Mouse (Mus musculus): ENCODE data around the gene Nfx1. TPM values are rescaled to one million over a fixed set of nuclear protein-coding genes. Genes with fewer than 3 reads are reported as not detected.

The Nfx1 gene
- polyA plus RNA-seq, 1 experiment from 2014 or later = 67.7 TPM

DNA sequence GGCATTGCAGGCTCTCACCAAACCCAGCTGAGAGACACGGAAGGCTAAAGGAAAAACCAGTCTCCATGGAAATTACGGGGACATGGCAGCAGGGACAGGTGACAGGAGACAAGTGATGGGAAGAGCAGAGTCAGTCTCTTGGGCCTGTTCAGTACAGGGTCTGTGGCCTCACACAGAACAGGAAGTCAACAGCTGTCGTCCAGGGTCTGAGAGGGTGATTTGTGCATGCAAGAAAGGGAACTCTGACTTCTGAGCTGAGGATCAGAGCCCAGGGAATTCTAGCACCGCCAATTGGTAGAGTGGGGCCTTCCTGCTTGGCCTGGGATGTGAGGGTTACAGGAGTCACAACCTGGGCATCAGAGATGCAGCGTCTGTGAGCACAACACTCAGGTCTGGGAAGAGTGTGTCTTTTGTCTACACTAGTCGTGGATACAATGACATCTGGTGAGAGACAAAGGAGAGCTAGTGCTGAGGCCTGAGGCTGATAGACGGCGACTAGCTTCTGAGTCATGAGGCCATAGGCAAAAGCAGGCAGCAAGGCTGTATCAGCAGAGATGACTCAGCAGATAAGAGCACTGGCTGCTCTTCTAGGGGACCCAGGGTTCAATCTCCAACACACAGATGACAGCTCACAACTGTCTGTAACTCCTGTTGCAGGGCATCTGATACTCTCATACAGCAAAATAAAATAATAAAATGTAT, 55.5 kb downstream of the Nfx1 start:
- ATAC-seq (replicated peaks; ENCODE audit: insufficient number of reproducible peaks, low FRiP score, low TSS enrichment) = no peak
- Histone ChIP-seq H3K9ac (ENCODE audit: low read depth, low read length) (0 out of 2 replicates have a peak overlapping the region, but pooled peaks have one; percentile 43), H3K4me1 (ENCODE audit: control insufficient read depth, insufficient read depth, low read length) (0 out of 2 replicates have a peak, but pooled peaks cover 3% of the 10 kb centered on the region), H3K4me2 (no peak overlapping the region), H3K27ac (ENCODE audit: low read depth, low read length) (no peak overlapping the region), H3K9me3 (replicated peaks; ENCODE audit: control insufficient read depth, low read length) (no peaks in the 10 kb centered on the region), H3K27me3 (ENCODE audit: control insufficient read depth, insufficient read depth, low read length) (no peaks in the 10 kb centered on the region), H3K4me3 (ENCODE audit: low read depth, low read length) (no peak overlapping the region), H3K36me3 (ENCODE audit: control insufficient read depth, insufficient read depth, low read length) (peaks cover 25% of the 10 kb centered on the region)
- whole genome bisulfite sequencing (ENCODE audit: insufficient replicate concordance) = 51% methylated on average over 8 of the region's 8 CpGs

DNA sequence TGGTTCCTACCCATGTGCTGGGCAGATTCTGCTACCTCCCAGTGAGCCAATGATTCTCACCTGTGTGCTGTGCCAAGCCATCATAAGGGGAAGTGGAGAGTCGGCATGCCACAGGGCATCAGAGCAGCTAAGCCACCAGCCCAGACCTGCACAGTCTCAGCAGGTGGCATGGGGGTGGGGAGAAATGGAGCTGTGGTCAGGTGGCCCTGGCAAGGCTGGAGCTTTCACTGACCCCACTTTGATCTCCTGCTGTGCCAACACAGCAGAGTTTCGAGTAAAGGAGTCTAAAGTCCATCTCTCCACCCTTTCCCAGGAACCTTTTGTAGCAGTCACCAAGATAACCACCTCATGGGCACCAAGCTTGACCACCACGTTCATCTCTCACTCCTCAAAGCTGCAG, 57.2 kb downstream of the Nfx1 start:
- WGBS (ENCODE audit: insufficient replicate concordance) = 84% methylated on average over 3 of the region's 3 CpGs
- no peaks in the 10 kb centered on the region for H3K27me3 ChIP-seq (ENCODE audit: control insufficient read depth, insufficient read depth, low read length)
- H3K4me1 ChIP-seq (ENCODE audit: control insufficient read depth, insufficient read depth, low read length) = 0 out of 2 replicates have a peak, but pooled peaks cover 3% of the 10 kb centered on the region
- H3K27ac ChIP-seq (ENCODE audit: low read depth, low read length) = no peak overlapping the region
- H3K4me2 ChIP-seq = no peak overlapping the region
- H3K36me3 ChIP-seq (ENCODE audit: control insufficient read depth, insufficient read depth, low read length) = peaks cover 16% of the 10 kb centered on the region
- no peak overlapping the region for H3K9ac ChIP-seq (ENCODE audit: low read depth, low read length)
- H3K4me3 ChIP-seq (ENCODE audit: low read depth, low read length) = no peak overlapping the region
- ATAC-seq (replicated peaks; ENCODE audit: insufficient number of reproducible peaks, low FRiP score, low TSS enrichment) = no peak
- H3K9me3 ChIP-seq (replicated peaks; ENCODE audit: control insufficient read depth, low read length) = no peaks in the 10 kb centered on the region

DNA sequence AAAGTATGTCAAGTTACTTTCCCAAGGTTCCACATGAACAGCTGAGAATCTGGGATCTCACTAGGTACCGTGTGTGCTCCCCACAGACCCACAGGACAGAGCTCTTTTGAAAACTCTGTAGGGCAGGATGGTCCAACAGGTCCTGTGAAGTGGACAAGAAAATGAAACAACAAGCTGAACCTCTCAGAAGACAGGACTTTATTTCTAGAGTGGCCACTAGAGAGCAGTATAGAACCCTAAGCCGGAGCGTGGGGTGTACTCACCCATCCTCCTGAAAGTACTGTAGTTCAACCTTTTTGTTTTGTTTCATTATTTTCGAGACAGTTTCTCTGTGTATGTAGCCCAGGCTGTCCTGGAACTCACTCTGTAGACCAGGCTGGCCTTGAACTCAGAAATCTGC, 57.6 kb downstream of the Nfx1 start:
- H3K4me3 ChIP-seq (ENCODE audit: low read depth, low read length) = no peak overlapping the region
- no peak overlapping the region for H3K27ac ChIP-seq (ENCODE audit: low read depth, low read length)
- H3K4me1 ChIP-seq (ENCODE audit: control insufficient read depth, insufficient read depth, low read length) = 0 out of 2 replicates have a peak, but pooled peaks cover 3% of the 10 kb centered on the region
- H3K36me3 ChIP-seq (ENCODE audit: control insufficient read depth, insufficient read depth, low read length) = peaks cover 13% of the 10 kb centered on the region
- no peak overlapping the region for H3K9ac ChIP-seq (ENCODE audit: low read depth, low read length)
- no peak for ATAC-seq (replicated peaks; ENCODE audit: insufficient number of reproducible peaks, low FRiP score, low TSS enrichment)
- WGBS (ENCODE audit: insufficient replicate concordance) = 81% methylated on average over 4 of the region's 4 CpGs
- no peaks in the 10 kb centered on the region for H3K9me3 ChIP-seq (replicated peaks; ENCODE audit: control insufficient read depth, low read length)
- H3K27me3 ChIP-seq (ENCODE audit: control insufficient read depth, insufficient read depth, low read length) = no peaks in the 10 kb centered on the region
- H3K4me2 ChIP-seq = no peak overlapping the region

DNA sequence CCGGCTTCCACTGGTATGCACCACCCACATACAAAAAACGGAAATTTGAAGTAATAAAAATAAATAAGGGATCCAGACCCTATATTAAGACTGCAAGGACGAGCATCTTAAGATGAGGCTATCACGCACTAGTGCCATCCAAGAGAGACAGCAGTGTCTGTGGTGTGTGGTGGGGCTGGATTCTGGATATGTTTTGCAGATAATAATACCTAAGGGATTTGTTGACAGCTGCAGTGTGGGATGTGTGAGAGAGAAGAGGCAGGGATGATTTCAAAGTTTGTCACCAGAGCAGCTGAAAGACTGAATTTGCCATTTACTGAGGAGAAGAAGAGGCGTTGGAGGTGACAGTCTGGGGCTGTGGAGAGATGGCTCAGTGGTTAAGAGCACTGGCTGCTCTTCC, 58.7 kb downstream of the Nfx1 start:
- Histone ChIP-seq H3K9me3 (replicated peaks; ENCODE audit: control insufficient read depth, low read length) (no peaks in the 10 kb centered on the region), H3K36me3 (ENCODE audit: control insufficient read depth, insufficient read depth, low read length) (peaks cover 2% of the 10 kb centered on the region; the same call in 1 of the 2 replicates), H3K4me2 (no peak overlapping the region), H3K27me3 (ENCODE audit: control insufficient read depth, insufficient read depth, low read length) (no peaks in the 10 kb centered on the region), H3K4me3 (ENCODE audit: low read depth, low read length) (no peak overlapping the region), H3K9ac (ENCODE audit: low read depth, low read length) (no peak overlapping the region), H3K4me1 (ENCODE audit: control insufficient read depth, insufficient read depth, low read length) (0 out of 2 replicates have a peak, but pooled peaks cover 3% of the 10 kb centered on the region), H3K27ac (ENCODE audit: low read depth, low read length) (no peak overlapping the region)
- no peak for ATAC-seq (replicated peaks; ENCODE audit: insufficient number of reproducible peaks, low FRiP score, low TSS enrichment)
- WGBS (ENCODE audit: insufficient replicate concordance) = 86% methylated on average over 5 of the region's 5 CpGs

DNA sequence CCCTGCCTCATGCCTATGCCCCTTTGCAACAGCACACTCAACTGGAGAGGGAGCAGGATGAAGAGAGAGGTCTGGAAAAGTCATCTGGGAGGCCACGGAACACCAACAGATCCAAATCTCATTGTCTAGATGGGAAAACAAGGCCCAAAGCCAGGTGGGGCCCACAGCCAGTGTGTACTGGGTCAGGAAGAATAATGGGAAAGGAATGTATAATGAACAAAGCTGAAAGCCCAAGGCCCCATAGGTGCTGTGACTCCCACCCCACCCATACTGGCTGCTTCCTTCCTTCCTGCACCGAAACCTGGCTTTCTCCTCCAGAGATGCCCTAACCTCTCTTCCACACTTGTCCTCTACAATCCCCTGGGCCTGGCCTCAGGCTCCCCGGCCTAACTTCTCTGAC, 60.5 kb downstream of the Nfx1 start:
- Histone ChIP-seq H3K4me2 (no peak overlapping the region), H3K27ac (ENCODE audit: low read depth, low read length) (no peak overlapping the region)
- ATAC-seq (replicated peaks; ENCODE audit: insufficient number of reproducible peaks, low FRiP score, low TSS enrichment) = no peak

DNA sequence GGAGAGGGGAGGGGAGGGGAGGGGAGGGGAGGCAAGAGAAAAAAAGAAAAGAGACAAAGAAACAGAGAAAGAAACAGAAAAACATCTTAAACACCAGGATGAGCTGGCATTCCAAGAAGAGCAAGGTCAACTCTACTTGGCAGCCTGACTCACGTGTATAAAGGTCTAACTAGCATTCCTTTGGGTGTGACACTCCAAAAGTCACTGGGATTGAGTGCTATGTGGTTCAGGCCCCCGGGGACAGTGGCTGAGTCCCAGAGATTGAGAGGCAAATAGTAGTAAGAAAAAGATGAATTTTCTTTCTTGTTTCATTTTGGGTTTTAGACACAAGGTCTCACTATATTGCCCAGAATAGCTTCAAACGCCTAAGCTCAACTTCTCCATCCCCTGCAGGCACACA, 67.2 kb downstream of the Nfx1 start:
- ATAC-seq (replicated peaks; ENCODE audit: insufficient number of reproducible peaks, low FRiP score, low TSS enrichment) = no peak
- Histone ChIP-seq H3K4me1 (ENCODE audit: control insufficient read depth, insufficient read depth, low read length) (no peaks in the 10 kb centered on the region), H3K27ac (ENCODE audit: low read depth, low read length) (no peak overlapping the region), H3K9ac (ENCODE audit: low read depth, low read length) (no peak overlapping the region), H3K9me3 (replicated peaks; ENCODE audit: control insufficient read depth, low read length) (no peaks in the 10 kb centered on the region), H3K36me3 (ENCODE audit: control insufficient read depth, insufficient read depth, low read length) (no peaks in the 10 kb centered on the region), H3K4me3 (ENCODE audit: low read depth, low read length) (no peak overlapping the region), H3K4me2 (no peak overlapping the region), H3K27me3 (ENCODE audit: control insufficient read depth, insufficient read depth, low read length) (no peaks in the 10 kb centered on the region)
- WGBS (ENCODE audit: insufficient replicate concordance) = 43% methylated on average over 3 of the region's 3 CpGs

More for the DNA sequence above, 60.5 kb downstream of the Nfx1 start:
- Histone ChIP-seq H3K9ac (ENCODE audit: low read depth, low read length) (no peak overlapping the region), H3K36me3 (ENCODE audit: control insufficient read depth, insufficient read depth, low read length) (no peaks in the 10 kb centered on the region), H3K27me3 (ENCODE audit: control insufficient read depth, insufficient read depth, low read length) (no peaks in the 10 kb centered on the region), H3K4me1 (ENCODE audit: control insufficient read depth, insufficient read depth, low read length) (0 out of 2 replicates have a peak, but pooled peaks cover 1% of the 10 kb centered on the region), H3K4me3 (ENCODE audit: low read depth, low read length) (no peak overlapping the region), H3K9me3 (replicated peaks; ENCODE audit: control insufficient read depth, low read length) (no peaks in the 10 kb centered on the region)
- WGBS (ENCODE audit: insufficient replicate concordance) = 70% methylated on average over 3 of the region's 3 CpGs

DNA sequence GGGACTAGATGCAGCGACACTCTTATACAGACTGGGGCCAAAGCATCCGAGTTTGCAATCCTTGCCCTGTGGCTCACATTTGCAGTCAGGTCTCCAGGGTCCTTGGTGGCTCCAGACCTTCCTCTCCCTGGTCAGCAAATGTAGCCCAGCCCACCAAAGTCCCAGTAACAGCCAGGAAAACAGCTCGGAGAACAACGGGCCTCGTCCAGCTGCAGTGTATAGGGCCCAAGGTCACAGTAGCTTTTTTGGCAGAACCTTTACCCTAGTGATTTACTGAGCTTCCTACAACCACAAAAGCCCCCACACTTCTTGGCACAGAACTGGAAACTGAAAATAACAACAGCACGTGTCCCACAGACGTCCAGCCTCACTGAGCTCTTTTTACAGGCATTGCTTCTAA, 70.3 kb downstream of the Nfx1 start:
- Histone ChIP-seq H3K4me2 (no peak overlapping the region), H3K4me3 (ENCODE audit: low read depth, low read length) (no peak overlapping the region), H3K36me3 (ENCODE audit: control insufficient read depth, insufficient read depth, low read length) (no peaks in the 10 kb centered on the region), H3K9ac (ENCODE audit: low read depth, low read length) (no peak overlapping the region), H3K4me1 (ENCODE audit: control insufficient read depth, insufficient read depth, low read length) (no peaks in the 10 kb centered on the region), H3K27ac (ENCODE audit: low read depth, low read length) (no peak overlapping the region), H3K9me3 (replicated peaks; ENCODE audit: control insufficient read depth, low read length) (no peaks in the 10 kb centered on the region), H3K27me3 (ENCODE audit: control insufficient read depth, insufficient read depth, low read length) (no peaks in the 10 kb centered on the region)
- 71% methylated on average over 7 of the region's 7 CpGs for WGBS (ENCODE audit: insufficient replicate concordance)
- no peak for ATAC-seq (replicated peaks; ENCODE audit: insufficient number of reproducible peaks, low FRiP score, low TSS enrichment)

DNA sequence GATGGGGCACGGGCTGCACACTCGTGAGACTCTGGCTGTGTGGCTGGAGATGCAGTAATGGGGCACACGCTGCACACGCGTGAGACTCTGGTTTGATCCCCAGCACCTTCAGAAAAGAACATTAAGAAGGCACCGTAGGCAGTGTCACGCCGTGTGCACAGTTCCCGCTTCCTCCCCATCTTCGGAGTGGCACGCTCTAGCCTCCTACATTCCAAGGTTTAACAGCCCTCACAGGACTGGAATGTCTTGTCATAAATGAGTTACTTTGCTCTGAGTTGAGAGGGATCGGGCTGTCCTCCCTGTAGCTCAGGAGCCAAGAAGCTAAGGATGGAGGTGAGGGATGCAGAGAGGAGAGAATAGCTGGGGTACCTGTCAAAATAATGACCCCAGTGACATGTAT, 72.2 kb downstream of the Nfx1 start:
- WGBS (ENCODE audit: insufficient replicate concordance) = 75% methylated on average over 12 of the region's 12 CpGs
- H3K4me1 ChIP-seq (ENCODE audit: control insufficient read depth, insufficient read depth, low read length) = no peaks in the 10 kb centered on the region

DNA sequence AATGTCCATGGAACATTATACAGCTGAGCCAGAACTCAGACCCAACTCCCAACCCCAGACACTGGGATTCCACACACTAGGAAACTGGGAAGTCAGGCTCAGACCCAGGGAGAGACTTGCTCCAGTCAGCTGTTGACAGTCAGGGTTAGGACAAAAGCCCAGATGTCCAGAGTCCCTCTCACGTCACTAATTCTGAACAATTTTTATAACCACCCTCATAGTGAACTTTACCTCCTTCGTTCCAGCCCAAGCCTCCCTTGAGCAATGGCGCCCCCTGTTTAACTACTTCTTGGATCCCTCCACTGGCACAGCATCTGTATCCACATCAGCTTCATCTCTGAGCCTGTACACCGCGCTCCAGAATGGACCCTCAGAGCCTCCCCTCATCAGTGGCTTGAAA, 73.3 kb downstream of the Nfx1 start:
- Histone ChIP-seq H3K9me3 (replicated peaks; ENCODE audit: control insufficient read depth, low read length) (no peaks in the 10 kb centered on the region), H3K4me3 (ENCODE audit: low read depth, low read length) (no peak overlapping the region), H3K4me1 (ENCODE audit: control insufficient read depth, insufficient read depth, low read length) (peaks cover 4% of the 10 kb centered on the region; the same call in 1 of the 2 replicates), H3K27ac (ENCODE audit: low read depth, low read length) (no peak overlapping the region), H3K36me3 (ENCODE audit: control insufficient read depth, insufficient read depth, low read length) (no peaks in the 10 kb centered on the region), H3K9ac (ENCODE audit: low read depth, low read length) (no peak overlapping the region), H3K4me2 (no peak overlapping the region), H3K27me3 (ENCODE audit: control insufficient read depth, insufficient read depth, low read length) (no peaks in the 10 kb centered on the region)
- no peak for ATAC-seq (replicated peaks; ENCODE audit: insufficient number of reproducible peaks, low FRiP score, low TSS enrichment)
- 75% methylated on average over 5 of the region's 5 CpGs for WGBS (ENCODE audit: insufficient replicate concordance)

More for the DNA sequence above, 72.2 kb downstream of the Nfx1 start:
- no peaks in the 10 kb centered on the region for H3K9me3 ChIP-seq (replicated peaks; ENCODE audit: control insufficient read depth, low read length)
- H3K4me2 ChIP-seq = no peak overlapping the region
- H3K27ac ChIP-seq (ENCODE audit: low read depth, low read length) = no peak overlapping the region
- no peaks in the 10 kb centered on the region for H3K27me3 ChIP-seq (ENCODE audit: control insufficient read depth, insufficient read depth, low read length)
- H3K36me3 ChIP-seq (ENCODE audit: control insufficient read depth, insufficient read depth, low read length) = no peaks in the 10 kb centered on the region
- H3K9ac ChIP-seq (ENCODE audit: low read depth, low read length) = no peak overlapping the region
- H3K4me3 ChIP-seq (ENCODE audit: low read depth, low read length) = no peak overlapping the region
- ATAC-seq (replicated peaks; ENCODE audit: insufficient number of reproducible peaks, low FRiP score, low TSS enrichment) = no peak
